Mouse (Mus musculus) embryonic facial prominence, embryonic 15.5 days (tissue): Measurements from ENCODE around the gene S1pr4. TPM values are rescaled to one million over a fixed set of nuclear protein-coding genes. Genes with fewer than 3 reads are reported as not detected.

Experiments used
- ATAC-seq: fragments of 200-750 bp; cut with Nextera tagmentation; 2 replicates; pipeline ENCODE4 v1.8.0; 2017; ENCODE audit warnings: low read depth, moderate TSS enrichment; ENCODE audit not compliant: insufficient number of reproducible peaks, low FRiP score, low TSS enrichment
- H3K27ac ChIP-seq: fragments of 300-500 bp; sonication (generic); replicated peaks from 2 replicates; pipeline ENCODE4 v1.5.1; 2015; ENCODE audit warnings: mild to moderate bottlenecking, inconsistent platforms
- H3K27me3 ChIP-seq: fragments of 300-500 bp; sonication (generic); 2 replicates; pipeline ENCODE4 v1.6.1; 2015; ENCODE audit warnings: inconsistent platforms
- H3K36me3 ChIP-seq: fragments of 300-500 bp; sonication (generic); 2 replicates; pipeline ENCODE4 v1.6.1; 2015; ENCODE audit warnings: mild to moderate bottlenecking, inconsistent platforms
- H3K4me1 ChIP-seq: fragments of 300-500 bp; sonication (generic); 2 replicates; pipeline ENCODE4 v1.6.1; 2015; ENCODE audit warnings: inconsistent platforms
- H3K4me2 ChIP-seq: fragments of 300-500 bp; sonication (generic); replicated peaks from 2 replicates; pipeline ENCODE4 v1.6.1; 2015; ENCODE audit warnings: mild to moderate bottlenecking, inconsistent platforms
- H3K4me3 ChIP-seq: fragments of 300-500 bp; sonication (generic); replicated peaks from 2 replicates; pipeline ENCODE4 v1.5.1; 2015; ENCODE audit warnings: mild to moderate bottlenecking, inconsistent platforms
- H3K9ac ChIP-seq: fragments of 300-500 bp; sonication (generic); 2 replicates; pipeline ENCODE4 v1.6.1; 2015; ENCODE audit warnings: inconsistent platforms
- H3K9me3 ChIP-seq: fragments of 300-500 bp; sonication (generic); replicated peaks from 2 replicates; pipeline ENCODE4 v1.6.1; 2016; ENCODE audit warnings: inconsistent platforms
- WGBS: fragments of 180-500 bp; shearing (Covaris S2); methylation state at CpG from one replicate; pipeline ENCODE4 v1.1.7; 2015; 5-methylcytosine and 5-hydroxymethylcytosine counted together
- polyA plus RNA-seq: library from polyadenylated mRNA; unstranded; fragments of >200 nt; fragmentation: Nextera tagmentation; extraction: Ambion mirVana; gene quantifications from 2 replicates; pipeline ENCODE4 v1.2.1, GENCODE M21; 2015

Gene S1pr4
- polyA plus RNA-seq, 1 experiment from 2014 or later: 1.1 TPM

GRCm38 (mm10) chr10:81462917-81463316, 37.0 kb downstream of the S1pr4 start:
- 76% methylated on average over 7 of the region's 7 CpGs for WGBS
- peaks cover 84% of the 10 kb centered on the region for H3K27me3 ChIP-seq

GRCm38 (mm10) chr10:81462415-81462804, 37.5 kb downstream of the S1pr4 start:
- peaks cover 87% of the 10 kb centered on the region for H3K27me3 ChIP-seq

More at GRCm38 (mm10) chr10:81462917-81463316, 37.0 kb downstream of the S1pr4 start:
- Histone ChIP-seq H3K9me3 (no peaks in the 10 kb centered on the region), H3K9ac (no peak overlapping the region), H3K36me3 (no peaks in the 10 kb centered on the region), H3K4me1 (peaks cover 19% of the 10 kb centered on the region), H3K27ac (no peak overlapping the region), H3K4me2 (no peak overlapping the region), H3K4me3 (no peak overlapping the region)
- no peak for ATAC-seq

GRCm38 (mm10) chr10:81461673-81462414, 38.1 kb downstream of the S1pr4 start:
- Histone ChIP-seq H3K27ac (no peak overlapping the region), H3K4me1 (peaks cover 19% of the 10 kb centered on the region), H3K9me3 (no peaks in the 10 kb centered on the region), H3K4me3 (no peak overlapping the region), H3K36me3 (no peaks in the 10 kb centered on the region), H3K9ac (no peak overlapping the region), H3K4me2 (peak overlapping the region; percentile 31; the same call in 1 of the 2 replicates), H3K27me3 (peaks cover 93% of the 10 kb centered on the region)
- no peak for ATAC-seq
- WGBS: 8% methylated on average over 16 of the region's 16 CpGs

More at GRCm38 (mm10) chr10:81462415-81462804, 37.5 kb downstream of the S1pr4 start:
- WGBS: 34% methylated on average over 7 of the region's 7 CpGs
- Histone ChIP-seq H3K9me3 (no peaks in the 10 kb centered on the region), H3K4me2 (peak overlapping the region; percentile 31; the same call in 1 of the 2 replicates), H3K36me3 (no peaks in the 10 kb centered on the region), H3K9ac (no peak overlapping the region), H3K27ac (no peak overlapping the region), H3K4me1 (peaks cover 19% of the 10 kb centered on the region), H3K4me3 (no peak overlapping the region)
- no peak for ATAC-seq

- no peak overlapping the region for H3K27ac ChIP-seq
- no peaks in the 10 kb centered on the region for H3K36me3 ChIP-seq
- H3K4me1 ChIP-seq: peaks cover 19% of the 10 kb centered on the region
- no peak for ATAC-seq
- no peak overlapping the region for H3K4me3 ChIP-seq
- peaks cover 97% of the 10 kb centered on the region for H3K27me3 ChIP-seq
- H3K4me2 ChIP-seq: no peak overlapping the region
- no peak overlapping the region for H3K9ac ChIP-seq
- no peaks in the 10 kb centered on the region for H3K9me3 ChIP-seq
- 27% methylated on average over 11 of the region's 11 CpGs for WGBS
Observed at GRCm38 (mm10) chr10:81460951-81461350, 39.0 kb downstream of the S1pr4 start.

- Histone ChIP-seq H3K4me3 (no peak overlapping the region), H3K36me3 (no peaks in the 10 kb centered on the region), H3K9ac (no peak overlapping the region), H3K27me3 (peaks cover 97% of the 10 kb centered on the region), H3K9me3 (no peaks in the 10 kb centered on the region), H3K4me2 (no peak overlapping the region), H3K27ac (no peak overlapping the region), H3K4me1 (peaks cover 19% of the 10 kb centered on the region)
- ATAC-seq: no peak
- 25% methylated on average over 20 of the region's 20 CpGs for WGBS
Observed at GRCm38 (mm10) chr10:81460471-81460870, 39.5 kb downstream of the S1pr4 start.

GRCm38 (mm10) chr10:81459399-81459798, 40.5 kb downstream of the S1pr4 start:
- Histone ChIP-seq H3K27ac (no peak overlapping the region), H3K4me2 (no peak overlapping the region), H3K4me1 (peaks cover 13% of the 10 kb centered on the region), H3K9ac (no peak overlapping the region), H3K36me3 (no peaks in the 10 kb centered on the region), H3K4me3 (no peak overlapping the region), H3K9me3 (no peaks in the 10 kb centered on the region), H3K27me3 (peaks cover 97% of the 10 kb centered on the region)
- no peak for ATAC-seq
- WGBS: 69% methylated on average over 21 of the region's 21 CpGs

- WGBS: 75% methylated on average over 6 of the region's 6 CpGs
- no peak for ATAC-seq
- H3K27me3 ChIP-seq: peaks cover 96% of the 10 kb centered on the region
- H3K27ac ChIP-seq: no peak overlapping the region
- peaks cover 8% of the 10 kb centered on the region for H3K4me1 ChIP-seq
- H3K36me3 ChIP-seq: no peaks in the 10 kb centered on the region
- H3K9me3 ChIP-seq: no peaks in the 10 kb centered on the region
- no peak overlapping the region for H3K4me2 ChIP-seq
- no peak overlapping the region for H3K9ac ChIP-seq
- H3K4me3 ChIP-seq: no peak overlapping the region
Observed at GRCm38 (mm10) chr10:81458267-81458666, 41.7 kb downstream of the S1pr4 start.

- Histone ChIP-seq H3K9me3 (no peaks in the 10 kb centered on the region), H3K4me3 (no peak overlapping the region), H3K27ac (no peak overlapping the region), H3K36me3 (no peaks in the 10 kb centered on the region), H3K27me3 (peaks cover 96% of the 10 kb centered on the region), H3K9ac (no peak overlapping the region), H3K4me2 (no peak overlapping the region), H3K4me1 (peaks cover 11% of the 10 kb centered on the region)
- ATAC-seq: no peak
- 81% methylated on average over 8 of the region's 8 CpGs for WGBS
Observed at GRCm38 (mm10) chr10:81457624-81458023, 42.3 kb downstream of the S1pr4 start.

- WGBS: 42% methylated on average over 12 of the region's 12 CpGs
- peaks cover 11% of the 10 kb centered on the region for H3K4me1 ChIP-seq
- H3K27me3 ChIP-seq: peaks cover 96% of the 10 kb centered on the region
- ATAC-seq: no peak
- H3K4me2 ChIP-seq: no peak overlapping the region
- H3K9ac ChIP-seq: no peak overlapping the region
- H3K27ac ChIP-seq: no peak overlapping the region
- no peaks in the 10 kb centered on the region for H3K36me3 ChIP-seq
- H3K9me3 ChIP-seq: no peaks in the 10 kb centered on the region
- H3K4me3 ChIP-seq: no peak overlapping the region
Observed at GRCm38 (mm10) chr10:81456983-81457563, 42.9 kb downstream of the S1pr4 start.

- H3K4me3 ChIP-seq: no peak within 1 kb of the TSS
- no peak within 1 kb of the TSS for H3K27ac ChIP-seq
- no peak within 1 kb of the TSS for H3K4me2 ChIP-seq
- H3K36me3 ChIP-seq: no peaks in the 10 kb centered on the region
- peaks cover 96% of the 10 kb centered on the region for H3K27me3 ChIP-seq
- ATAC-seq: no peak
- H3K9me3 ChIP-seq: no peaks in the 10 kb centered on the region
- peaks cover 10% of the 10 kb centered on the region for H3K4me1 ChIP-seq
- H3K9ac ChIP-seq: no peak within 1 kb of the TSS
- 56% methylated on average over 28 of the region's 28 CpGs for WGBS
Observed at GRCm38 (mm10) chr10:81455181-81455895, 44.6 kb downstream of the S1pr4 start, which contains the start of gene Nfic. Gene Nfic (minus strand): TSS chr10:81455635.

GRCm38 (mm10) chr10:81454106-81454505, 45.8 kb downstream of the S1pr4 start:
- 63% methylated on average over 2 of the region's 2 CpGs for WGBS
- ATAC-seq: no peak
- peaks cover 89% of the 10 kb centered on the region for H3K27me3 ChIP-seq
- H3K36me3 ChIP-seq: no peaks in the 10 kb centered on the region
- no peak overlapping the region for H3K4me2 ChIP-seq
- no peak overlapping the region for H3K9ac ChIP-seq
- no peak overlapping the region for H3K27ac ChIP-seq
- peaks cover 10% of the 10 kb centered on the region for H3K4me1 ChIP-seq
- no peak overlapping the region for H3K4me3 ChIP-seq
- no peaks in the 10 kb centered on the region for H3K9me3 ChIP-seq
